Mouse (Mus musculus): ENCODE results near the gene Sall4. TPM values are rescaled to one million over a fixed set of nuclear protein-coding genes. Genes with fewer than 3 reads are reported as not detected.

The Sall4 gene
- polyA plus RNA-seq, 1 experiment = 0.28 TPM

- 94% methylated on average over 9 of the region's 9 CpGs for WGBS
Measured at GRCm38 (mm10) chr2:168786174-168786573, 18.4 kb upstream of the Sall4 start.

GRCm38 (mm10) chr2:168780596-168780995 lies 12.9 kb upstream of the Sall4 start:
- H3K27ac ChIP-seq (ENCODE audit: insufficient read depth, low read length) = no peak overlapping the region
- no peak for DNase-seq
- no peaks in the 10 kb centered on the region; the same call in 1 of the 2 replicates for H3K27me3 ChIP-seq (ENCODE audit: control insufficient read depth, insufficient read depth, low read length)
- H3K4me3 ChIP-seq (replicated peaks; ENCODE audit: insufficient read depth, low read depth, low read length) = no peak overlapping the region
- no peaks in the 10 kb centered on the region for H3K4me1 ChIP-seq (ENCODE audit: control insufficient read depth, insufficient read depth, low read length)
- 30% methylated on average over 9 of the region's 9 CpGs for WGBS
- TF ChIP-seq CTCF (IDR thresholded peaks at IDR 0.05; ENCODE audit: borderline replicate concordance, insufficient read depth, low read depth, low read length) (no peak), POLR2A (IDR thresholded peaks at IDR 0.05; ENCODE audit: borderline replicate concordance, insufficient read depth, low read length) (no peak)

More at GRCm38 (mm10) chr2:168786174-168786573, 18.4 kb upstream of the Sall4 start:
- H3K27ac ChIP-seq (ENCODE audit: insufficient read depth, low read length) = no peak overlapping the region
- DNase-seq = no peak
- H3K4me1 ChIP-seq (ENCODE audit: control insufficient read depth, insufficient read depth, low read length) = no peaks in the 10 kb centered on the region
- no peak overlapping the region for H3K4me3 ChIP-seq (replicated peaks; ENCODE audit: insufficient read depth, low read depth, low read length)
- TF ChIP-seq POLR2A (IDR thresholded peaks at IDR 0.05; ENCODE audit: borderline replicate concordance, insufficient read depth, low read length) (no peak), CTCF (IDR thresholded peaks at IDR 0.05; ENCODE audit: borderline replicate concordance, insufficient read depth, low read depth, low read length) (no peak)
- no peaks in the 10 kb centered on the region for H3K27me3 ChIP-seq (ENCODE audit: control insufficient read depth, insufficient read depth, low read length)

DNA sequence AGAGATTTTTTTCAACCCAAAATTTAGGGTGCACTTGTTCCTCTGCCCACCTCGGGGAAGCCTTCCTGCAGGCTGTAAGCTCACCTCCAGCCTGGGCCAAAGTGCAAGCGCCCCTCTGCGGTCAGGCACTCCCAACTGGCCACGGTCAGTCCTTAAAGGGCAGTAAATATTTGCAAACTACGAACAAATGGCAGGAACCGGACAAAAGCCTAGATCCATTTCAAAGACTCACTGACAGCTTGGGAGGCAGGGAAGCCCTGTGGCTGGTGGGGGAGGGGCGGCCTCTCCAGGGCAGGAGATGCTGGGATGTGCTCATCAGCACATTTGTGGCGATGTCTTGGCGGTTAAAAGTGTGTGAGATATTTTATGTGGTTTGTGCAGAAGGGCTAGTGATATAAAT lies 12.3 kb upstream of the Sall4 start:
- H3K4me1 ChIP-seq (ENCODE audit: control insufficient read depth, insufficient read depth, low read length) = no peaks in the 10 kb centered on the region
- no peak overlapping the region for H3K4me3 ChIP-seq (replicated peaks; ENCODE audit: insufficient read depth, low read depth, low read length)
- H3K27me3 ChIP-seq (ENCODE audit: control insufficient read depth, insufficient read depth, low read length) = no peaks in the 10 kb centered on the region; the same call in 1 of the 2 replicates
- 36% methylated on average over 9 of the region's 9 CpGs for WGBS
- no peak for DNase-seq
- TF ChIP-seq CTCF (IDR thresholded peaks at IDR 0.05; ENCODE audit: borderline replicate concordance, insufficient read depth, low read depth, low read length) = no peak
- no peak for TF ChIP-seq POLR2A (IDR thresholded peaks at IDR 0.05; ENCODE audit: borderline replicate concordance, insufficient read depth, low read length)
- H3K27ac ChIP-seq (ENCODE audit: insufficient read depth, low read length) = no peak overlapping the region

DNA sequence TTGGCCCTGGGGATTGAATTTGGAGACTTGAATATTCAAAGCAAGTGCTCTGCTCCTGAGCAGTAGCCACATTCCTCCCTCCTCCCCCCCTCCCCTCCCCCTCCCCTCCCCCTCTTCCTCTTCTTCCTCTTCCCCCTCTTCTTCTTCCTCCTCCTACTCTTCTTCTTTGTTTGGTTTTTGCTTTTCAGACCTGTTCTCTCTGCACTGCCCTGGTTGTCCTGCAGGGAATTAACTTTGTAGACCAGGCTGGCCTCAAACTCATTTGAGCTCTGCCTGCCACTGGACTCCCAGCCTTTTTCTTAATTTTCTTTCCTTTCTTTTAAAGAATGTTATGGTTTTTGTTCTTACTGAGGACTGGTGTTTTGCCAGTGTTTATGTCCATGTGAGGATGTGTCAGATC lies 9.7 kb upstream of the Sall4 start:
- no peaks in the 10 kb centered on the region for H3K4me1 ChIP-seq (ENCODE audit: control insufficient read depth, insufficient read depth, low read length)
- TF ChIP-seq POLR2A (IDR thresholded peaks at IDR 0.05; ENCODE audit: borderline replicate concordance, insufficient read depth, low read length) (no peak), CTCF (IDR thresholded peaks at IDR 0.05; ENCODE audit: borderline replicate concordance, insufficient read depth, low read depth, low read length) (no peak)
- H3K27me3 ChIP-seq (ENCODE audit: control insufficient read depth, insufficient read depth, low read length) = no peaks in the 10 kb centered on the region; the same call in 1 of the 2 replicates
- no peak for DNase-seq
- no peak overlapping the region for H3K27ac ChIP-seq (ENCODE audit: insufficient read depth, low read length)
- H3K4me3 ChIP-seq (replicated peaks; ENCODE audit: insufficient read depth, low read depth, low read length) = no peak overlapping the region

- 87% methylated on average over 3 of the region's 3 CpGs for WGBS
- Histone ChIP-seq H3K27ac (ENCODE audit: insufficient read depth, low read length) (no peak overlapping the region), H3K27me3 (ENCODE audit: control insufficient read depth, insufficient read depth, low read length) (no peaks in the 10 kb centered on the region; the same call in 1 of the 2 replicates), H3K4me3 (replicated peaks; ENCODE audit: insufficient read depth, low read depth, low read length) (no peak overlapping the region), H3K4me1 (ENCODE audit: control insufficient read depth, insufficient read depth, low read length) (no peaks in the 10 kb centered on the region)
- no peak for TF ChIP-seq CTCF (IDR thresholded peaks at IDR 0.05; ENCODE audit: borderline replicate concordance, insufficient read depth, low read depth, low read length)
- DNase-seq = no peak
Measured at GRCm38 (mm10) chr2:168776238-168776637, 8.5 kb upstream of the Sall4 start.

- no peak for TF ChIP-seq CTCF (IDR thresholded peaks at IDR 0.05; ENCODE audit: borderline replicate concordance, insufficient read depth, low read depth, low read length)
- no peak for TF ChIP-seq POLR2A (IDR thresholded peaks at IDR 0.05; ENCODE audit: borderline replicate concordance, insufficient read depth, low read length)
- Histone ChIP-seq H3K4me3 (replicated peaks; ENCODE audit: insufficient read depth, low read depth, low read length) (no peak overlapping the region), H3K4me1 (ENCODE audit: control insufficient read depth, insufficient read depth, low read length) (no peaks in the 10 kb centered on the region; the same call in 1 of the 2 replicates), H3K27ac (ENCODE audit: insufficient read depth, low read length) (no peak overlapping the region), H3K27me3 (ENCODE audit: control insufficient read depth, insufficient read depth, low read length) (peaks cover 9% of the 10 kb centered on the region; the same call in 1 of the 2 replicates)
- WGBS = 41% methylated on average over 8 of the region's 8 CpGs
- DNase-seq = no peak
Measured at GRCm38 (mm10) chr2:168769259-168769658, 1.5 kb upstream of the Sall4 start.

DNA sequence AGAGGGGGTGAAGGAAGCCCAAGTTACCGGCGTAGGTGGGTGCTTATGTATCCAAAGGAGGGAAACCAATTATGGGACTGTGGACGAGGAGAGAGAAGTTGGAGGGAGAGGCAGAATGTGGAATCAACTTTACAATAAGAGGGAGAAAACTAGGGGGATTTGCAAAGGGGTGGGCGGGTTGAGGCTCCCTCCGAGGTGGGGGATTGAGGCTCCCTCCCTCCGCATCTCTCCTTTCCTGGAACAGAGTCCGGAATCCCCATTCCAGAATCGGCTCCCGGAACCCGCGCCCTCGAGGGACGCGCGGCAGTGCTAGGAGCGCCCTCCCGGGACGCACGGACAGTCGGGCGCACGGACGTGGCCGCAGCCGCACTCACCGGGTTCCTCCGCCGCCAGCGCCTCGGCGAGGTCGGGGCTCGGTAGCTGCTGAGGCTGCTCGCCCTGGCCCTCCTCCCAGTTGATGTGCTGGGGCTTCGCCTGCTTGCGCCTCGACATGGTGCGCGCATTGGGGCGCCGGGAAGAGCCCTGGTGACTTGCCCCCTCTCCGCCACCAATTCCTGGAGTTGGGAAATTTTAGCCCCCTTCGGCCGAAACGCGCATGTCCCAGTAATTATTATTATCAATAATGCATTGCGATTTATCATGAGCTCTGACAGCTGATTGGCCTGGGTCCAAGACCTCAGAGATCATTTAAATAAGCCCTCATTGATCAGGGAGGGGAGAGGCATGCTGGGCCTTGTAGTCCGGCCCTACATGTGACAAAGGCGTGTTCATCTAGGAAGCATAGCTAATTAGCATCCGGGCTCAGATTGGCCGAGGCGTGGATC lies 993 bp downstream of the Sall4 start:
- H3K27ac ChIP-seq (ENCODE audit: insufficient read depth, low read length) = no peak overlapping the region
- 2% methylated on average over 52 of the region's 52 CpGs for WGBS
- DNase-seq = no peak
- H3K4me3 ChIP-seq (replicated peaks; ENCODE audit: insufficient read depth, low read depth, low read length) = no peak overlapping the region
- no peak for TF ChIP-seq POLR2A (IDR thresholded peaks at IDR 0.05; ENCODE audit: borderline replicate concordance, insufficient read depth, low read length)
- no peak for TF ChIP-seq CTCF (IDR thresholded peaks at IDR 0.05; ENCODE audit: borderline replicate concordance, insufficient read depth, low read depth, low read length)
- no peaks in the 10 kb centered on the region; the same call in 1 of the 2 replicates for H3K4me1 ChIP-seq (ENCODE audit: control insufficient read depth, insufficient read depth, low read length)
- peaks cover 12% of the 10 kb centered on the region; the same call in 1 of the 2 replicates for H3K27me3 ChIP-seq (ENCODE audit: control insufficient read depth, insufficient read depth, low read length)

Measured in cerebellum, adult 2 months (tissue).